Mouse (Mus musculus): ENCODE results near the gene Gm21987. TPM values are rescaled to one million over a fixed set of nuclear protein-coding genes. Genes with fewer than 3 reads are reported as not detected.

Gm21987 gene
- polyA plus RNA-seq, 1 experiment from 2014 or later = not detected

GRCm38 (mm10) chr16:38350939-38351338, 4.1 kb downstream of the Gm21987 start:
- Histone ChIP-seq H3K4me1 (peaks cover 68% of the 10 kb centered on the region), H3K4me2 (peak overlapping the region; percentile 80), H3K9ac (no peak overlapping the region), H3K27ac (peak overlapping the region; percentile 90), H3K4me3 (peak overlapping the region; percentile 1; the same call in 1 of the 2 replicates), H3K9me3 (replicated peaks) (no peaks in the 10 kb centered on the region), H3K36me3 (peaks cover 65% of the 10 kb centered on the region), H3K27me3 (replicated peaks) (no peaks in the 10 kb centered on the region)
- ATAC-seq = no peak
- 69% methylated on average over 6 of the region's 6 CpGs for WGBS (ENCODE audit: insufficient replicate concordance)

DNA sequence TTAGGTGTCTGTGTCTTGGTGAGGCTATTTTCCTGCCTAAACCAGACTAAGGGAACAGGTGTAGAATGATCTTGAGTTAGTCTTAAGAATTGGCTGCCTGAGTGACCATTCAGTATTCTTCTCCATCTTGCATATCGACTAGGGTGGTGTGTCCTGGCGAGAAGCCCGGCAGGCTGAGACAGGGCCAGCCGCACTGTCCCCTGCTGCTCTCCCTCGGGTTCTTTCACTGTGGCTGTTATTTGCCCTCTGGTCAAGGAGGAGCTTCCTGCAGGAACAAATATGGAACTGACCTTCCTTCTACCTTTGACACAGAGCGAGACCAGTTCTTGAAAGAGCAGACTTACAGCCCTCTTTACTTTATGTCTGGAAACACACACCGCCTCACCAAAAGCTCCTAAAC, 5.2 kb downstream of the Gm21987 start:
- H3K36me3 ChIP-seq = peaks cover 76% of the 10 kb centered on the region
- H3K9ac ChIP-seq = no peak overlapping the region
- H3K4me3 ChIP-seq = no peak overlapping the region
- H3K4me1 ChIP-seq = peaks cover 62% of the 10 kb centered on the region
- peak overlapping the region; percentile 53 for H3K27ac ChIP-seq
- WGBS (ENCODE audit: insufficient replicate concordance) = 88% methylated on average over 7 of the region's 7 CpGs
- H3K4me2 ChIP-seq = no peak overlapping the region
- H3K9me3 ChIP-seq (replicated peaks) = no peaks in the 10 kb centered on the region
- no peak for ATAC-seq
- H3K27me3 ChIP-seq (replicated peaks) = no peaks in the 10 kb centered on the region

DNA sequence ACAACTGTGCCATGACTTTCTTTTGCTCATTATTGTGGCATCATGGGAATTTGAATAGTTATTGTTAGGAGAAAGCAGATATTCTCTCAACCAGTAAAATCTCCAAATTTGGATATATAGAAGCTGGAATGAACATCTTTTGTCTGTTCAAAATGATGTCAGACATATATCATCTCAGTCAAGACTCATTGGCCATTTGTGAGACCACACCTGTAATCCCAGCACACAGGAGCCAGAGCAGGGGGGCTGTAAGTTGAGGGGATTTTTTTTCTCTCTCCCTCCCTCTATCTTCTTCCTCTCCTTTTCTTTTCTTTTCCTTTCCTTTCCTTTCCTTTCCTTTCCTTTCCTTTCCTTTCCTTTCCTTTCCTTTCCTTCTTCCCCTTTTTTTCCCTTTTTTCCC, 6.0 kb downstream of the Gm21987 start:
- peaks cover 57% of the 10 kb centered on the region for H3K4me1 ChIP-seq
- no peaks in the 10 kb centered on the region for H3K27me3 ChIP-seq (replicated peaks)
- H3K4me2 ChIP-seq = no peak overlapping the region
- no peak overlapping the region for H3K4me3 ChIP-seq
- peaks cover 81% of the 10 kb centered on the region for H3K36me3 ChIP-seq
- no peaks in the 10 kb centered on the region for H3K9me3 ChIP-seq (replicated peaks)
- no peak overlapping the region for H3K27ac ChIP-seq
- H3K9ac ChIP-seq = no peak overlapping the region
- ATAC-seq = no peak

- Histone ChIP-seq H3K4me2 (no peak overlapping the region), H3K9me3 (replicated peaks) (no peaks in the 10 kb centered on the region), H3K27me3 (replicated peaks) (no peaks in the 10 kb centered on the region), H3K9ac (no peak overlapping the region), H3K4me3 (no peak overlapping the region), H3K27ac (peak overlapping the region; percentile 59; the same call in 1 of the 2 replicates), H3K4me1 (peaks cover 50% of the 10 kb centered on the region), H3K36me3 (peaks cover 79% of the 10 kb centered on the region)
- 71% methylated on average over 2 of the region's 2 CpGs for WGBS (ENCODE audit: insufficient replicate concordance)
- ATAC-seq = no peak
These were observed 6.8 kb downstream of the Gm21987 start for GRCm38 (mm10) chr16:38353642-38354041.

DNA sequence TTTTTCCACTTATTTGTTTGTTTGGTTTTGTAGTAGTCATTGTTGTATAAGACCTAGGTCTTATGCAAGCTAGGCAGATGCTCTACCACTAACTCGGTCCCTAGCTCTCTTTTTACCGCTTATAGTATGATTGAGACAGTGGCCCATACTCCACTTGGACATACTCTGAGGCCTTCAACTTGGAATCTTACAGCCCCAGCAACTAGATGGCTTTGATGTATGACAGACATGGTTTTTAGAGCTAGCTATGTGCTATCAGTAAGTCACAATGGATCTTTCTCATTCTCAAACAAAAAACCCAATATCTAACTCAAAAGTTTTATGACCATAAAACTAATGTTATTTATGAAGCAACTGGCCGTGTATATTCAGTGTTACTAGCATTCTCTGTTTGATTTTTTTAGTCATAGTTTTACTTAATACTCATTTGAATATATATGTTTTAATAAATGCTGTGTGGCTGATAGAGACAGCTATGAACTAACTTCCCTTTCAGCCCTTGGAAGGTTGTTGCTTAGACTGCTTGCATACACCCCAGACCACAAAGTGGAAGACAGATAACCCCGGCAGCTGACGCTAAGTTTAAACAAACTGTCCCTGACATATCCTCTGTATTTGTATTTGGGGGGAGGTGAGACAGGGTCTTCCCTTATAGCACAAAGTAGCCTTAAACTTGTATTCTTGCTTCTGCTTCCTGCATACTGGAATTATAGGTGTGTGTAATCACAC, 7.5 kb downstream of the Gm21987 start:
- H3K4me2 ChIP-seq = no peak overlapping the region
- H3K27ac ChIP-seq = peak overlapping the region; percentile 59
- peaks cover 74% of the 10 kb centered on the region for H3K36me3 ChIP-seq
- H3K9ac ChIP-seq = no peak overlapping the region
- WGBS (ENCODE audit: insufficient replicate concordance) = 42% methylated on average over 5 of the region's 5 CpGs
- no peak overlapping the region for H3K4me3 ChIP-seq
- ATAC-seq = no peak
- no peaks in the 10 kb centered on the region for H3K9me3 ChIP-seq (replicated peaks)
- no peaks in the 10 kb centered on the region for H3K27me3 ChIP-seq (replicated peaks)
- peaks cover 43% of the 10 kb centered on the region for H3K4me1 ChIP-seq

GRCm38 (mm10) chr16:38358256-38358812, 11.5 kb downstream of the Gm21987 start:
- H3K9ac ChIP-seq = no peak overlapping the region
- H3K4me2 ChIP-seq = no peak overlapping the region
- H3K9me3 ChIP-seq (replicated peaks) = no peaks in the 10 kb centered on the region
- H3K36me3 ChIP-seq = peaks cover 39% of the 10 kb centered on the region
- H3K4me1 ChIP-seq = peaks cover 42% of the 10 kb centered on the region
- ATAC-seq = no peak
- H3K4me3 ChIP-seq = no peak overlapping the region
- H3K27ac ChIP-seq = no peak overlapping the region
- no peaks in the 10 kb centered on the region for H3K27me3 ChIP-seq (replicated peaks)
- 69% methylated on average over 6 of the region's 6 CpGs for WGBS (ENCODE audit: insufficient replicate concordance)

GRCm38 (mm10) chr16:38359241-38359640, 12.4 kb downstream of the Gm21987 start:
- no peak for ATAC-seq
- Histone ChIP-seq H3K4me3 (no peak overlapping the region), H3K36me3 (peaks cover 30% of the 10 kb centered on the region), H3K27ac (no peak overlapping the region), H3K9ac (no peak overlapping the region), H3K9me3 (replicated peaks) (no peaks in the 10 kb centered on the region), H3K4me1 (peaks cover 43% of the 10 kb centered on the region), H3K27me3 (replicated peaks) (no peaks in the 10 kb centered on the region), H3K4me2 (no peak overlapping the region)
- WGBS (ENCODE audit: insufficient replicate concordance) = 84% methylated on average over 2 of the region's 2 CpGs

- no peak for ATAC-seq
- no peaks in the 10 kb centered on the region for H3K27me3 ChIP-seq (replicated peaks)
- no peak overlapping the region for H3K9ac ChIP-seq
- WGBS (ENCODE audit: insufficient replicate concordance) = 58% methylated on average over 3 of the region's 3 CpGs
- H3K27ac ChIP-seq = no peak overlapping the region
- peaks cover 42% of the 10 kb centered on the region for H3K4me1 ChIP-seq
- no peak overlapping the region for H3K4me2 ChIP-seq
- H3K36me3 ChIP-seq = peaks cover 26% of the 10 kb centered on the region
- H3K4me3 ChIP-seq = no peak overlapping the region
- H3K9me3 ChIP-seq (replicated peaks) = no peaks in the 10 kb centered on the region
These were observed 13.0 kb downstream of the Gm21987 start for GRCm38 (mm10) chr16:38359857-38360256.

DNA sequence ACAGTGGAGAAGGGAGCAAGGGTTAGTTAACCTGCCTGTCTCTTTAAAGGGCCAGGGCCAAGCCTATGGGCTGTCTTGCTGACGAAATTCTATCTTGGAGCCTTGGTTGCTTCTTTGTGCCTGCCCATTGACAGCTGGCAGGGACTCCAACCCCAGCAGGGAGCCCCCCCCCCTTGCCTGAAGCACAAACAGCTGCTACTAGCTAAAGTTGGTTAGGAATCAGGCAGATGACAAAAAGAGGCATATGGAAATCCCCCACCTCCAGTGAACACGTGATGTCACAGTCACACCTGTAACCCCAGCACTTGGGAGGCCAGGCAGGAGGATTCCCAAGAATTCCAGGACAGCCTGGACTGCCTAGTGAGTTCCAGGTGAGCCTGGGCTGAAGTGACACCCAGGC, 13.5 kb downstream of the Gm21987 start:
- H3K4me3 ChIP-seq = no peak overlapping the region
- no peaks in the 10 kb centered on the region for H3K27me3 ChIP-seq (replicated peaks)
- no peak overlapping the region for H3K4me2 ChIP-seq
- peaks cover 46% of the 10 kb centered on the region for H3K4me1 ChIP-seq
- no peak for ATAC-seq
- no peak overlapping the region for H3K9ac ChIP-seq
- no peak overlapping the region for H3K27ac ChIP-seq
- no peaks in the 10 kb centered on the region for H3K9me3 ChIP-seq (replicated peaks)
- peaks cover 25% of the 10 kb centered on the region for H3K36me3 ChIP-seq
- 50% methylated on average over 2 of the region's 2 CpGs for WGBS (ENCODE audit: insufficient replicate concordance)

DNA sequence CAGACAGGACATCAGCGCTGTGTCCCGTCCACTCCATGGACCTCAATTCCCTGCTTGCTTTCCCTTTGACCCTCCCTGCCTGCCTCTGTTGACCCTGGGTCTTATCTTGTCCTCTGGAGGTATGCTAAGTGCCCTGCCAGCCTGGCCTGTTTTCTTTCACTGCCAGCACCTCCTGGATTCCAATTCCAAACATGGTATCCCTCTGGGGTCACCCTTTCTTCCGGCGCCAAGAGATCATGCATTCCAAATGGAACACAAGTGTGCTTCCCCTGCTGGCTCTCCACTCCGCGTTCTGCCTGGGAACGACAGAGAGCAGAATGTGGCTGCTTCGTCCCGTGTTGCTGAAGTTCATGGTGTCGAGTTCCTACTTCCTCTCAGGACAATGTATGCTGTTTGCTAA, 15.1 kb downstream of the Gm21987 start, which contains the start of gene Popdc2:
Gene Popdc2, plus strand, starts transcription at position 277 of the 400 bp plus-strand sequence.
- Histone ChIP-seq H3K4me1 (peaks cover 57% of the 10 kb centered on the region), H3K27ac (no peak within 1 kb of the TSS), H3K9me3 (replicated peaks) (no peaks in the 10 kb centered on the region), H3K36me3 (peaks cover 9% of the 10 kb centered on the region; the same call in 1 of the 2 replicates), H3K27me3 (replicated peaks) (no peaks in the 10 kb centered on the region), H3K4me2 (peak within 1 kb of the TSS; percentile 14), H3K9ac (no peak within 1 kb of the TSS; the same call in 1 of the 2 replicates), H3K4me3 (no peak within 1 kb of the TSS)
- 49% methylated on average over 10 of the region's 10 CpGs for WGBS (ENCODE audit: insufficient replicate concordance)
- no peak for ATAC-seq

DNA sequence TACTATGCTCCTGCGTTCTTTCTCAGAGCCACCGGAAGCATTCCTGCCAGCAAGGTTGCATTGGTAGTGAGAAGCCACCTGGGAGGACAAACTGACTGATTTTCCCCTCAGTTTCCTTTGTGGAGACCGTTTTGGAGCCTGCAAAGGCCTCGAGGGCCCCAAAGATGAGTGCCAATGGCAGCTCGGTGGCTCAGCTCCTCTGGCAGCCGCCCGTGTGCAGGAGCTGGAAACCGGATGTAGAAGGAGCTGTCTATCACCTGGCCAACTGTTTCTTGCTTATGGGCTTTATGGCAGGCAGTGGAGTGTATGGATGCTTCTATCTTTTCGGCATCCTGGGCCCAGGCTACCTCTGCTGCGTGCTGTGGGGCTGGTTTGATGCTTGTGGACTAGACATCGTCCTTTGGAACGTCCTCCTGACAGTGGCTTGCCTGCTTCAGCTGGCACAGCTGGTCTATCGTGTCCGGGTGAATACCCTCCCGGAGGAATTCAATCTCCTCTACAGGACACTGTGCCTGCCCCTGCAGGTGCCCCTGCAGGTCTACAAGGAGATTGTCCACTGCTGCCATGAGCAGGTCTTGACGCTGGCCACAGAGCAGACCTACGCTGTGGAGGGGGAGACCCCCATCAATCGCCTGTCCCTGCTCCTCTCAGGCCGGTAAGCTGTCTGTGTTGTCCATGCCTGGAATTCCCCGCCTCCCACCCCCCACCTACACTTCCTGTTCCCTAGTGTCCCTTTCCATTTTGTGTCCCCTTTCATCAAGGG, 15.8 kb downstream of the Gm21987 start:
- 64% methylated on average over 20 of the region's 20 CpGs for WGBS (ENCODE audit: insufficient replicate concordance)
- H3K27ac ChIP-seq = no peak overlapping the region
- H3K4me2 ChIP-seq = peak overlapping the region; percentile 14

GRCm38 (mm10) chr16:38363256-38363595, 16.4 kb downstream of the Gm21987 start:
- 0 out of 2 replicates have a peak overlapping the region, but pooled peaks have one; percentile 10 for H3K9ac ChIP-seq
- no peak overlapping the region for H3K4me2 ChIP-seq
- no peaks in the 10 kb centered on the region for H3K27me3 ChIP-seq (replicated peaks)
- WGBS (ENCODE audit: insufficient replicate concordance) = 34% methylated on average over 3 of the region's 3 CpGs
- H3K9me3 ChIP-seq (replicated peaks) = no peaks in the 10 kb centered on the region
- ATAC-seq = no peak
- no peak overlapping the region for H3K27ac ChIP-seq
- H3K36me3 ChIP-seq = no peaks in the 10 kb centered on the region
- no peak overlapping the region for H3K4me3 ChIP-seq
- H3K4me1 ChIP-seq = peaks cover 60% of the 10 kb centered on the region

More for the DNA sequence above, 15.8 kb downstream of the Gm21987 start:
- Histone ChIP-seq H3K9ac (peak overlapping the region; percentile 10; the same call in 1 of the 2 replicates), H3K4me1 (peaks cover 58% of the 10 kb centered on the region), H3K9me3 (replicated peaks) (no peaks in the 10 kb centered on the region), H3K4me3 (no peak overlapping the region), H3K27me3 (replicated peaks) (no peaks in the 10 kb centered on the region), H3K36me3 (peaks cover 4% of the 10 kb centered on the region; the same call in 1 of the 2 replicates)
- ATAC-seq = no peak
